17 mouse cellular contexts compared by ENCODE assay signal in genomic region chr3:138058226-138058625, GRCm38 (mm10). TPM values are rescaled to one million over a fixed set of nuclear protein-coding genes. Genes with fewer than 3 reads are reported as not detected.
"Had no signal": no experiment of that assay in that cellular context is flagged by ENCODE, and none has a peak within 500 bp of the region (broad histone marks: within the 10 kb centered on the region; RNA-seq: fewer than 3 reads in every experiment).

No protein-coding gene starts in this region.

- H3K27ac ChIP-seq: layer of hippocampus, adult 2 months; limb, embryonic 13.5 days; liver, embryonic 15.5 days had no signal

- H3K9me3 ChIP-seq: limb, embryonic 13.5 days; liver, embryonic 15.5 days had no signal

- H3K9ac ChIP-seq: limb, embryonic 13.5 days; liver, embryonic 15.5 days had no signal

- H3K27me3 ChIP-seq: limb, embryonic 13.5 days; liver, embryonic 15.5 days had no signal

- DNase-seq: kidney, adult 18-20 months; kidney, postnatal 10 days; kidney, postnatal 4 days; lung, adult 2 months; lung, postnatal 36 days; midbrain, embryonic 14.5 days; right cerebral cortex, adult 18-20 months; right cerebral cortex, postnatal 25 days; thymus, adult 2 months; thymus, postnatal 25 days had no signal

- H3K4me3 ChIP-seq: layer of hippocampus, adult 2 months; limb, embryonic 13.5 days; liver, embryonic 15.5 days had no signal

- H3K36me3 ChIP-seq: limb, embryonic 13.5 days; liver, embryonic 15.5 days had no signal

- ATAC-seq: lung, postnatal 0 days had no signal

- H3K4me2 ChIP-seq: limb, embryonic 13.5 days; liver, embryonic 11.5 days; liver, embryonic 15.5 days had no signal

RNA-seq across cellular contexts. Expression of gene 1110002E22Rik, which starts 6.6 kb away (rescaled TPM):
- total RNA-seq: megakaryocyte progenitor cell, adult 5-6 weeks had no signal

RNA-seq across cellular contexts. Expression of gene Gm5105, which starts 9.0 kb away (rescaled TPM):
- total RNA-seq: megakaryocyte progenitor cell, adult 5-6 weeks had no signal
- polyA plus RNA-seq: liver, embryonic 11.5 days; midbrain, embryonic 14.5 days; testis, adult 2 months; thymus, adult 2 months had no signal
